Mouse (Mus musculus) lung, postnatal 0 days (tissue): Measurements from ENCODE around the gene Mthfr. TPM values are rescaled to one million over a fixed set of nuclear protein-coding genes. Genes with fewer than 3 reads are reported as not detected.
A peak's percentile ranks its signal among the peaks of the same experiment; 100 is the strongest.

Source experiments
- ATAC-seq: fragments of 200-750 bp; cut with Nextera tagmentation; 2 replicates; pipeline ENCODE4 v1.8.0; 2017; ENCODE audit warnings: moderate library complexity
- DNase-seq: peaks from one replicate; pipeline ENCODE4 v3.0.0-alpha.2; 2016; ENCODE audit warnings: low spot score
- H3K27ac ChIP-seq: fragments of 300-500 bp; sonication (generic); 2 replicates; pipeline ENCODE4 v1.5.1; 2014; ENCODE audit warnings: antibody characterized with exemption, mild to moderate bottlenecking, low read length, mixed read lengths
- H3K27me3 ChIP-seq: fragments of 300-500 bp; sonication (generic); replicated peaks from 2 replicates; pipeline ENCODE4 v1.6.1; 2014; ENCODE audit warnings: low read length, mixed read lengths; ENCODE audit not compliant: insufficient read depth
- H3K36me3 ChIP-seq: fragments of 300-500 bp; sonication (generic); 2 replicates; pipeline ENCODE4 v1.6.1; 2014; ENCODE audit warnings: low read length, mixed read lengths; ENCODE audit not compliant: insufficient read depth
- H3K4me1 ChIP-seq: fragments of 300-500 bp; sonication (generic); 2 replicates; pipeline ENCODE4 v1.6.1; 2014; ENCODE audit warnings: antibody characterized with exemption, low read depth, low read length, mixed read lengths; ENCODE audit not compliant: insufficient read depth
- H3K4me2 ChIP-seq: fragments of 300-500 bp; sonication (generic); replicated peaks from 2 replicates; pipeline ENCODE4 v1.6.1; 2014; ENCODE audit warnings: low read depth, mild to moderate bottlenecking, low read length, moderate library complexity, mixed read lengths
- H3K4me3 ChIP-seq: fragments of 300-500 bp; sonication (generic); 2 replicates; pipeline ENCODE4 v1.5.1; 2014; ENCODE audit warnings: low read depth, low read length
- H3K9ac ChIP-seq: fragments of 300-500 bp; sonication (generic); replicated peaks from 2 replicates; pipeline ENCODE4 v1.6.1; 2014; ENCODE audit warnings: low read depth, mild to moderate bottlenecking
- H3K9me3 ChIP-seq: fragments of 300-500 bp; sonication (generic); 2 replicates; pipeline ENCODE4 v1.6.1; 2016; ENCODE audit warnings: low read length, mixed read lengths
- CTCF ChIP-seq: IDR thresholded peaks from 2 replicates; pipeline ENCODE4 v1.5.1; 2016; ENCODE audit warnings: antibody characterized with exemption, mild to moderate bottlenecking
- EP300 ChIP-seq: IDR thresholded peaks from 2 replicates; pipeline ENCODE4 v1.6.1; 2016; ENCODE audit warnings: antibody characterized with exemption, mild to moderate bottlenecking, control low read depth
- whole genome bisulfite sequencing: fragments of 180-500 bp; shearing (Covaris S2); extraction: QIAGEN DNeasy Blood & Tissue Kit; methylation state at CpG from one replicate; pipeline ENCODE4 v1.1.7; 2014; 5-methylcytosine and 5-hydroxymethylcytosine counted together
- polyA plus RNA-seq: library from polyadenylated mRNA; unstranded; fragments of >200 nt; fragmentation: Nextera tagmentation; extraction: Ambion mirVana; gene quantifications from 2 replicates; pipeline ENCODE4 v1.2.1, GENCODE M21; 2015

Mthfr gene
- polyA plus RNA-seq, 1 experiment from 2014 or later = 14.0 TPM

DNA sequence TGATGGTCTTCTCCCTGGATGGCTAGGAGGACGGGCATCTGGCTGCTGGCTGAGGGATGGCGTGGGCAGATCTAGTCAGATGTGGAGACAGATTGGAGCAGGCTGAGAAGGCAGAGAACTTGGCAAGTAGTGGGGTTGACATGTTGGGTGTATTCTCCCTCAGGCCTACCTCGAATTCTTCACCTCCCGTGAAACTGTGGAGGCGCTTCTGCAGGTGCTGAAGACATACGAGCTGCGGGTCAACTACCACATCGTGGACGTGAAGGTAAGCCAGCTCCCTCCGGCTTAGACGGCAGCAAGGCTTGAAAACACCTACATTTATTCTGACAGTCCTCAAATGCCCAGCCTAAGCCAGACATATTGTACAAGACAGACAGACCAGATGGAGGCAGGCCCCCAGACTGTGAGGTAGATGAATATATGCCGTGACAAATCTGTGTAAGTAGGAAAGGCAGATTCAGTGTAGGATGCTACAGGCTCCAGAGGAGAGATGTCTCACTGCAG is 14.6 kb downstream of the Mthfr start:
- DNase-seq (no peak), ATAC-seq (no peak)
- peaks cover 40% of the 10 kb centered on the region for H3K36me3 ChIP-seq
- no peaks in the 10 kb centered on the region for H3K9me3 ChIP-seq
- 0 out of 2 replicates have a peak overlapping the region, but pooled peaks have one; percentile 3 for H3K27ac ChIP-seq
- no peak overlapping the region for H3K4me2 ChIP-seq
- WGBS = 91% methylated on average over 12 of the region's 12 CpGs
- no peaks in the 10 kb centered on the region for H3K4me1 ChIP-seq
- H3K4me3 ChIP-seq = no peak overlapping the region
- H3K27me3 ChIP-seq = no peaks in the 10 kb centered on the region
- TF ChIP-seq EP300 (no peak), CTCF (no peak)
- no peak overlapping the region for H3K9ac ChIP-seq

GRCm38 (mm10) chr4:148054961-148055695 is 16.3 kb downstream of the Mthfr start:
- Histone ChIP-seq H3K36me3 (peaks cover 40% of the 10 kb centered on the region), H3K4me2 (no peak overlapping the region), H3K27me3 (no peaks in the 10 kb centered on the region), H3K9ac (no peak overlapping the region), H3K9me3 (no peaks in the 10 kb centered on the region), H3K4me3 (no peak overlapping the region), H3K27ac (no peak overlapping the region), H3K4me1 (peaks cover 2% of the 10 kb centered on the region; the same call in 1 of the 2 replicates)
- ATAC-seq (no peak), DNase-seq (no peak)
- WGBS = 90% methylated on average over 21 of the region's 21 CpGs
- TF ChIP-seq EP300 (no peak), CTCF (no peak)

DNA sequence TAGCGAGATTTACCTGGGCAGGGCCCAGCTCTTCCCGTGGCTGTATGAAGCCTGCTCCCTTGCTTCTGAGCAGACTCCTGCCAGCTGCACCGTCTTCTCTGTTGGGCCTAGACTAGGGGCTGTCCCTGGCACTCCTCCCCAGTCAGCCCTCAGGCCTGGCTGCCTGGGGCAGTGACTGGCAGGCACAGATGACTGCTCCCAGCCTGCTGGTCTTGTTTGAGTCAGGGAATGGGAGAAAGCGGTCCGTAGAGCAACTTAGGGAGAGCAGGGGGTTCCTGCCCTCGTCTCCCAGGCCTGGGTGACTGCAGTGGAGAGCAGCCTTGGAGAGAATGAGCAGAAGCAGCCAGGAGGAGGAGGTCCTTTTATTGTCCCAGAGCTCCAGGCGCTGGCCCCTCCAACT is 17.4 kb downstream of the Mthfr start:
- DNase-seq (no peak), ATAC-seq (no peak)
- Histone ChIP-seq H3K9me3 (no peaks in the 10 kb centered on the region), H3K4me3 (no peak overlapping the region), H3K4me2 (no peak overlapping the region), H3K4me1 (peaks cover 4% of the 10 kb centered on the region; the same call in 1 of the 2 replicates), H3K27ac (no peak overlapping the region), H3K36me3 (peaks cover 40% of the 10 kb centered on the region), H3K9ac (no peak overlapping the region), H3K27me3 (no peaks in the 10 kb centered on the region)
- TF ChIP-seq EP300 = no peak
- no peak for TF ChIP-seq CTCF
- 83% methylated on average over 7 of the region's 7 CpGs for WGBS

DNA sequence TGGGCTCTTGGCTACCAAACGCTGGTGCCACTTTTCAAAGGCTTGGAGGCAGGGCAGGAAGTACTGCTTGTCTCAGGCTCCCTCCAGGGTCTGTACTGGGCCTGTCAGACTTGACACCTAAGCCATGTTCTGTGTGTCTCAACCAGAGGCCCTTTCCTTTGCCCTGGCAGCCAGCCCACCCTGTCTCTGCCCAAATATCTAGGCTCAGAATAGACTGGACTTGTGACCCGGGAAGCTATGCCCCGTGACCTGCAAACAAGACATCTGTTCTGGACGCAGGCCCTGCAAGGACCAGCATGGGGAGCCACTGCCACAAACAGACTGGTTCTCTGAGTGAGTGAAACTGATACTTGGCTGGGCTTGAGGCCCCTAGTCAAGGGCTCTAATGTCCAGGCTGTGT is 17.9 kb downstream of the Mthfr start:
- H3K4me1 ChIP-seq = peaks cover 4% of the 10 kb centered on the region; the same call in 1 of the 2 replicates
- WGBS = 79% methylated on average over 4 of the region's 4 CpGs
- no peak overlapping the region for H3K27ac ChIP-seq
- no peak overlapping the region for H3K9ac ChIP-seq
- H3K4me3 ChIP-seq = no peak overlapping the region
- H3K9me3 ChIP-seq = no peaks in the 10 kb centered on the region
- TF ChIP-seq CTCF (no peak), EP300 (no peak)
- H3K4me2 ChIP-seq = no peak overlapping the region
- DNase-seq (no peak), ATAC-seq (no peak)
- H3K36me3 ChIP-seq = peaks cover 40% of the 10 kb centered on the region
- no peaks in the 10 kb centered on the region for H3K27me3 ChIP-seq

DNA sequence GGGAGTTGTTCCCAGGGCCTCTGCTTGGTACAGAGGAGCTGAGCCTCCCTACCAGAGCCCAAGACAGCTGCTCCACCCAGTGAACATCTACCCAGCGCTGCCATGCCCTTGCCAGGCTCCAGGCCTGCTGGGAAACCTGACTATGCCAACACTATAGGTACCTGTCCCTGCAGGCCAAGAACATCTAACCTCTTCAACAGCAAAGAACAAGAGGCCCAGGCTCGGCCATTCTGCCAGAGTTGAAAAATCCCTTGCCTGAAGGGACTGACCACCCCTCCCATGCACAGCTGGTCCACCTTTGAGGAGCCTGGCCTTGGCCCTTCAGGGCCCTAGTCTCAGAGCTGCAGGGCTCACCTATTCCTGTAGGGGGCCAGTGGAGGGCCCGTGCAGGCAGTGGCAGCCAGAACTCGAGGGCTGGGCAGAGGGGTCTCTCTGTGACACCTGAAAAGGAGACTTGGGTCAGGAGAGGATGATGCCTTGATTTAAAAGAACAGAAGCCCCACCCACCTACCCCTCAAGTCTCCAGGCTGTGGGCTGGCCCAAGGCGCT is 18.9 kb downstream of the Mthfr start:
- Histone ChIP-seq H3K36me3 (peaks cover 34% of the 10 kb centered on the region), H3K4me3 (no peak overlapping the region), H3K4me1 (peaks cover 4% of the 10 kb centered on the region; the same call in 1 of the 2 replicates), H3K27me3 (no peaks in the 10 kb centered on the region), H3K9ac (no peak overlapping the region), H3K27ac (no peak overlapping the region), H3K9me3 (no peaks in the 10 kb centered on the region), H3K4me2 (no peak overlapping the region)
- TF ChIP-seq EP300 (no peak), CTCF (peak; percentile 41)
- 63% methylated on average over 5 of the region's 5 CpGs for WGBS
- DNase-seq (no peak), ATAC-seq (no peak)

GRCm38 (mm10) chr4:148058218-148058819 is 19.4 kb downstream of the Mthfr start:
- H3K4me1 ChIP-seq = peaks cover 4% of the 10 kb centered on the region; the same call in 1 of the 2 replicates
- no peak overlapping the region for H3K4me2 ChIP-seq
- ATAC-seq = no peak
- no peak overlapping the region for H3K4me3 ChIP-seq
- H3K27me3 ChIP-seq = no peaks in the 10 kb centered on the region
- no peaks in the 10 kb centered on the region for H3K9me3 ChIP-seq
- H3K36me3 ChIP-seq = peaks cover 30% of the 10 kb centered on the region
- H3K9ac ChIP-seq = no peak overlapping the region
- no peak overlapping the region for H3K27ac ChIP-seq
- TF ChIP-seq CTCF = no peak
- TF ChIP-seq EP300 = no peak
- whole genome bisulfite sequencing = 87% methylated on average over 9 of the region's 9 CpGs
- no peak for DNase-seq
